Mouse (Mus musculus) testis, postnatal 14 days (tissue): ENCODE measurements around the gene Cass4.

Source experiments
- DNase-seq: peaks from one replicate; pipeline ENCODE4 v3.0.0; 2021; ENCODE audit warnings: low spot score

Cass4 gene

GRCm38 (mm10) chr2:172390341-172390740 is 3.3 kb upstream of the Cass4 start:
- DNase-seq, result no peak

DNA sequence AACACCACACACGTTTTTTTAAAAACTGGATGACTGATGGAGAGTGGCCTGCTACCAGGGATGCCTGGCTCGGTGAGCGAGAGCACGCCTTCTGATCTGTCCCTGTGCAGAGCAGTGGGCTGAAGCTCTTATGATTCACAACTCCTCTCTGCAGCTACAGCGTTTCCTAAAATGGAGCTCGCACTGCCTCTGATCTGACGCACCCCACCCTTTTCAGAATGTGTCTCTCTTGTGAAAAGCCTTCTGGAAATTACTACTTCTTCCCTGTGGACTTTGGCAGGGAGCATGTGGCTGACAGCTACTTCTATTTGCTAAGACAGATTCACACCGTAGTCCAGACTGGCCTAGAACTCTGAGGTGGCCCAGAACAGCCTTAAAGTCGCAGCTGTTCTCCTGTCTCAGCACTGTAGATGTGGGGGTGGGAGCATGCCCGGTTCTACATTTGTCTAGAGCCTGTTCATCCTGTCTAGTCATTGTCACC is 1.5 kb upstream of the Cass4 start:
- DNase-seq, result no peak

GRCm38 (mm10) chr2:172394052-172394392 is 428 bp downstream of the Cass4 start:
- DNase-seq, result no peak

GRCm38 (mm10) chr2:172394671-172395070 is 1.1 kb downstream of the Cass4 start:
- peak; percentile 41 for DNase-seq

DNA sequence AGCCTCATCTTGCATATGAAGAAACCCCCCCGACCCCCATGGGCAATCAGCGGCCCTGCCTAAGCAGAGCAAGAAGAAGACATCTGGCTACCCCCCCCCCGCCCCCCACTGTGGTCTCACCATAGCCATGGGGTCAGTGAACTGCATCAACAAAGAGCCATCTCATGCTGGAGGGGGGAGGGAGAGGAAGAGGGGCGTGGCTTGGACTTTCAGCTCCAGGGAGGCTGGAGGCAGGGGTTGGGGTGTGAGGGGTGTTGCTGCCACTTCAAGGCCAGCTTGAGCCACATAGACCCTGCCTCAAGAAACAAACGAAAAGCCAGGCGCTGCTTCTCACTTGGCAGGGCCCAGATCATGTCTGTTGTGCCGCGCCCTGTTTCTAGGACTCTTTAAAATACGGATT is 2.4 kb downstream of the Cass4 start:
- DNase-seq, result no peak

GRCm38 (mm10) chr2:172399901-172400300 is 6.3 kb downstream of the Cass4 start:
- no peak for DNase-seq

DNA sequence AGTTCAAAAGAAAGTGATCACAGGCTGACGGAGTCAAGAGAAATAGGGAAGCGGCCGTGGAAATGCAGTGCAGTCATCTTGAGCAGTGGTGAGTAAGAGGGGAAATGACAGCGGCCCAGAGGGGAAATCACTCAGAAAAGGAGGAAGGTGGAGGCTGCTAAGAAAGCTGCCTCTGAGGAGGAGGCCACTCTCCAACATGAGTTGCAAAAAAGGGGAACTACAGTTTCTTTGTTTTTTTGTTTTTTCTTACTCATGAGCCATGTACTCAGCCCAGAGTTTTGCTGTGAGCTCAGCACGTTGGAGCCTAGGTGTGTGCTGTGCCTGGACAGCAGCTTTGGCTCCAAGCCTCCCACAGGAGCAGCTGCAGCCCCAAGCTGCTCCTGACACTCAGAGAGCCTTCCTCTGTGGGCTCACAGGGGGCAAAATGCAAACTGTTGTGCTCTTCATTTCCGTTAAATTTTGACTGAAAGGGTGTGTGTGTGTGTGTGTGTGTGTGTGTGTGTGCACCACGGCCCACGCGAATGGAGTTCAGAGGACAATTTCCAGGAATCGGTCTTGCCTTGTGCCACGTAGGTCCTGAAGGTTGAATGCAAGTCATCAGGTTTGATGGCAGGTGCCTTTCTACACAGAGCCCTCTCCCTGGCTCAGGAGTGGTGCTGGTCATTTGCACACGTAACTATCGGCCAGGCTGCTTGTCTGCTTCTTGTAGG is 7.7 kb downstream of the Cass4 start:
- DNase-seq, result no peak

DNA sequence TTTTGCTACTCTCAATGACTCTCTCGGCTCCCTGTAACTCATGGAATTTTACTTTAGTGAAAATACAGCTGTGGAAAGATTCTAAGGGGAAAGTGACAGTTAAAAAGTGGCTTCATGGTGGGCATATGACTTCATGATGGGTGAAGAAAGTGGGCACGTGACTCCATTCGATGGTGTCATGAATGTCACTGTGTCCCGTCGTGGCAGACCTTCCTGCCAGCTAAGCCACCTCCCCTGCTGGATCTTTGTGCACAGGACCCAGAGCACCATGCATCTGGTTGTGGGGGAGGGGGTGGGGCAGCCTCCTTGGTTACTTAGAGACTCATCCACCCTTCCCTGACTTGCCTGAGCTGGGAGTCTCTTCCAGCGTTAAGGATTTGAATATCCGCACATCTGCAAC is 10.6 kb downstream of the Cass4 start:
- DNase-seq, result no peak

GRCm38 (mm10) chr2:172405011-172405410 is 11.4 kb downstream of the Cass4 start:
- no peak for DNase-seq

DNA sequence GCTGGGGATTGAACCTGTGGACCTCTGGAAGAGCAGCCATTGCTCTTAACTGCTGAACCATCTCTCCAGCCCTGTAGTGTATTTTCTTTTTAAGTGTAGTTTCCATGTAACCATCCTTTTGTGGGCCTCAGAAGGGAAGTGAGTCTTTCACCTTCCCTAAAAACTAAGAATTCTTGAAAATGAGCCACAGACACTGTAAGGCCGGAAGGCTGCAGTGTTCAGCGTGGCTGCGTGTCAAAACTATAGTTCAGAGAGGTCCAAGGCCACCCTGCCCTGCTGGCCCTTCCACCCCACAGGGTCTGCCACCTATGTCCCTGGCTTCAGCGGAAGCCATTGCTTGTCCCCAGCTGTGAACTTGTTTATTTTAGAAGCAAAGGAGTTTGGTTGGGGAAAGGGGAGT is 12.6 kb downstream of the Cass4 start:
- DNase-seq, result no peak

DNA sequence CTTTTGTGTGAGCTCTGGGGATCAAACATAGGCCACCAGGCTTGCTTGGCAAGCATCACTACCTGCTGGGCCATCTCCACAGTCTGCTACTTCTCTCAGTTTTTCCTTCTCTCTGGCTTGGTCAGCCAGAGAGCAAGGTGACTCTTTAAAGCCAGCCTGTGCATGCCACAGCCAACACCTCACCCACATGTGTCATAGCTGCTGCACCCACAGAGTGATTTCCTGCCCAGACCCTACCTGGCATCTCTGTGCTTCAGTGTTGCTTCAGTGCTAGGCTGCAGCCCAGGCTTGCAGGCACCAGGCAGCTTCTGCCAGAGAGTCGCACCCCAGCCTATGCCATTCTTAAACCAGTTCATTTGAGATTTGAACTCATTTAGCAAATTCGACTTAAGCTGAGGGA is 13.9 kb downstream of the Cass4 start:
- no peak for DNase-seq

DNA sequence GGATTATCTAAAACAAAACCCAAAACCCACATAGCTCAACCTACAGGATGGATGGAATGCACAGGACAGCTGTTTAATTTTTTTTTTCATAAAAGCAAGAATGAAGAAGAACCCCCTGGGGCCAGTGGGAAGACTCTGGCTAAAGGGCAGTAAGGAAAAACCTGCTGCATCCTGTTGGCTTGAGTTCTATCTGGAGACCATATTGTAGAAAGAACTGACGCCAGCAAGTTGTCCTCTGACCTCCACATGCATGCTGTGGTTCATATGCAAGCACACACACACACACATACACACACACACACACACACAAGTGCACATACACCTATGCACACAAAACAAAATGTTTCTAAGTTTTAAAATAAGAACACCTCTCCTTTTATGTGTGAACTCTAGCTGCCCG is 17.1 kb downstream of the Cass4 start:
- no peak for DNase-seq

- DNase-seq, result no peak
Observed at GRCm38 (mm10) chr2:172411091-172411490, 17.5 kb downstream of the Cass4 start.

- DNase-seq, result no peak
Observed at GRCm38 (mm10) chr2:172412454-172412853, 18.9 kb downstream of the Cass4 start.

DNA sequence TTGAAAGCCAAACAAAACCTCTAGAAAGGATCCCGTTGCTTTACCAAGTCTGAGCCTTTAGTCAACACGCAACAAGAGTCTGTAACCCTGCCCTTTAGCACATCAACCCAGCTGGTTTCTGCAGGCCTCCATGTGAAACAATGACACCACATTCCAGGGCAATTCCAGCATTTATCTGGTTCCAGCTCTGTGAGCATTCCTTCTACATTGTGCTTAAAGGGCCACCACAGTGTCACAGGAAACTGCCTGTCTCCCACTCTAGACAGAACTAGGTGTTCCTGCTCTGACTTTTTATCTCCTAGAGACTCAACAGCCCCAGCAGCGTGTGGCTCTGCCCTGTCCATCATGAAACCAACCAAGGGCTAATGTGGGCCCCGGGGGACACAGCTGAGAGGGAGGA is 19.7 kb downstream of the Cass4 start:
- no peak for DNase-seq

DNA sequence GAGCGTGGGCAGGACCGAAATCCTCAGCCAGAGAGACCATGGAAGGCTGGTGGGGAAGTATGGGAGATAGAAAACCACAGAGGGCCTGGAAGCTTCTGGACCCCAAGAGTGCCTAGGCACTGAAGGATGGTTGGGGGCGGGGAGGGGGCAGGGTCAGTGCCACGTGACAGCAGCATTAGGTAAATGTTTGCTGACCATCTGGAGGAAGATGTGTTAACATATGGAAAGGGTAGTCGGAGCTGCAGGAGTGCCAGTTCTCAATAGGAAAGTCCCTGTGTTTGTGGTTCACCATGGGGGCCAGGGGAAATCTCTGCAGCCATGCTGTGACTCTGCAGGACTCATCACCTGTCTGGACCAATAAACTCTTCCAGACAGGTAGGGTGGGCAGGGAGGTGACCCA is 20.3 kb downstream of the Cass4 start:
- DNase-seq, result no peak

DNA sequence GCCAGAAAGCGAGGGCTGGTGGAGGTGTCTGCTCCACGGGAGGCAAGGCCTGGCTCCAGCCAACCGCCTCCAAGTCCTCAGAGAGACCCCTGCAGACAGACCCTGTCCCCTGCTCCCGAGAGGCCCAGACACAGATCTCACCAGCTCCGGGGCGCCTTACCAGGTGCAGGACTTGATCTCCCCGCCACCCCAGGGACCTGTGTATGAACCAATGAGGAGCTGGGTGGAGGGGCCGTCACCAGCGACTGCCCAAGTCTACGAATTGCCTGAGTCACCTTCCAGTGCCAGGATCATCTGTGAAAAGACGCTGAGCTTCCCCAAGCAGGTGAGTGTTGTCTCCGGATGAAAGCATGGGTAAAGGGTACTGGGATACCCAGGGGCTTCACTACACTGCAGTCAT is 22.6 kb downstream of the Cass4 start:
- DNase-seq, result no peak

GRCm38 (mm10) chr2:172416876-172417275 is 23.3 kb downstream of the Cass4 start:
- DNase-seq, result no peak

GRCm38 (mm10) chr2:172418208-172418607 is 24.6 kb downstream of the Cass4 start:
- no peak for DNase-seq

DNA sequence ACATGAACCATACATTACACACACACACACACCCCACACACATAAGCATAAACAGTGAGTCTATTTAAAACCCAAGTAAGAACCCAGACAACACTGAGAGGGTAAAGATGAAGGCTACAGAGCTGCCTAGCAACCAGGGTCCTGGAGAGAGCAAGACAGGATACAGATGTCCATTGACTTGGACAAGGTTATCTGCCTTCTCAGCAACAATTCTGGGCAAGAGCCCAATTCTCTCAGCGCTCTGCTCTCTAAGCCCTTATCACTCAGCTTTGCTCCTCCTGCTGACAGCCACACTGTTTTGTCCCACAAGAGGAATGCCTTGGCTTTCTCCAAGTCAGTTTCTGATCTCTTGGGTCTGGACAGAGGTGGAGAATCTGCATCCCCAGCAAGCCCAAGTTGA is 37.0 kb downstream of the Cass4 start:
- peak; percentile 73 for DNase-seq

DNA sequence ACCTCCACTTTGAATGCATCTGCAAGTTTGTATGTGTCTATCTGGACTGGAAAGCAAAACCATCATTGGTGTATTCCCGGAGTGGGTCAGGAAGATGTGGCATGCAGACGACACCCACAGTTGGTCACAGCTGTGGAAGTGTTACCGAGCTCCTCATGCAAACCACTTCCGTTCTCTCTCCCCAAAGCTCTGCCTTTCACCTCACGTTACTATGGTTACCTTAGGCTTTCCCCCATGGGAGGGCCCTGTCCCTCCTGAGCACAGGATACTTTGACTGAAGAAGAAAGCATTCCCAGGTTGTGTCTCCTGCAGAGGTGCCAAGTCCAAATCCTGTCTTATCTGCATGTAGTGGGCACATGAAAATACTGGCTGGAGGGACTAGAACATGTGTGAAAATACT is 40.2 kb downstream of the Cass4 start:
- no peak for DNase-seq

DNA sequence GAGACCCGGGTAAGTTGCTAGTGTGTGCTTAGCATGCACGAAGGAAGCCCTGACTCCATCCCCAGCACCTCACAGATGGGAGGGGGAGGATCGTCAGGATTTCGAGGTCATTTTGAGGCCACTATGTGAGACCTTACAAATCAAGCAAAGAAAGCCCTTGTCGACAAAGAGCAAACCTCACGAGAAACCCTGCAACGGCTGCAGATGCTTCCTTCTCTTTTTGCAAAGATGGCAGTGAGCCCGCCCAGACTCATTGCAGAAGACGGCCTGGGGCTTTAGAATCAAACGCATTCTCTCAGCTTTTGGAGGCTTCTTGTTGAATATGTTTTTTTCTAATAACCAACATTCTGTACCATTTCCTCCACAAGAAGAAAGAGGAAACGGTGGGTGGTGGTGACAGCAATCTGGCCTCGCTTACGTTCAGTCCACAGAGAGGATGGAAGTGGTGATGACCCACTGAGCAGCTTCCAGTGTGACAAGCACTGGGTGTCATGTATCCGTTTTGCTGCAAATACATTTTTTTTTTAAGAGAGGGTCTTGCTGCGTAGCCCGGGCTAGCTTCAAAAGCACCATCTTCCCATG is 43.9 kb downstream of the Cass4 start:
- no peak for DNase-seq

DNA sequence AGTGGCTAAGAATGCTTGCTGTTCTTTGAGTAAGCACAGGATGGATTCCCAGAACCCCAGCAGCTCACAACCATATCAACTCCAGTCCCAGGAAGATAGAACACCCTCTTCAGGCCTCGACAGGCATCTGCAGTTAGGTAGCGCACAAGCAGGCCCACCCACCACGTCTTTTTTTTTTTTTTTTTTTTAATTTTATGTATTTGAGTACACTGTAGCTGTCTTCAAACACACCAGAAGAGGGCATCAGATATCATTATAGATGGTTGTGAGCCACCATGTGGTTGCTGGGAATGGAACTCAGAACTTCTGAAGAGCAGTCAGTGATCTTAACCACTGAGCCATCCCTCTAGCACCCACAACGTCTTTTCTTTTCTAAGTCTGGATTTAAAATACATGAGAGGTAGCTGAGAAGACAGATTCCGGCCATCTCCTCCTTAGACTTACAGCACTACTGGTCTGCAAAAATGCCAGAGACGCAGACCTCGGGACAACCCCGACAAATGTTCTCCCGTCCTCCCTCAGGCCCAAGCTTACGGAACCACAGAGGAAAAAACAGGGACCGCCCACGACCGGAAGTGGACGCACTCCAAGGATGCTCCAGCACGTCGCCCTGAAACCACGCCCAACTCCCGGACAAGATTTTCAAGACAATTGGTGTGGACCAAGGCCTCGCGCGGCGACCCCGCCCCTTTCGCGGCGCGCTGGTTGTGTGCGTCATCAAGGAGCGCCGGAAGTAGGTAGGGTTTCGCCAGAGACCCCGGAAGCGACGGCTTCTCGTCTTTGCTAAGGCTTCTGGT is 46.4 kb downstream of the Cass4 start, which contains the start of gene Rtf2:
Gene Rtf2 (plus strand): TSS at position 714 of the 797 bp plus-strand sequence.
- DNase-seq, result peak; percentile 98
